ENCODE assay signal across 14 mouse cellular contexts in genomic region chr10:77927375-77927774, GRCm38 (mm10). TPM values are rescaled to one million over a fixed set of nuclear protein-coding genes. Genes with fewer than 3 reads are reported as not detected.
DNase-seq lines count a peak whose midpoint lies in the region.
"Had no signal": no experiment of that assay in that cellular context is flagged by ENCODE, and none has a peak within 500 bp of the region (broad histone marks: within the 10 kb centered on the region; RNA-seq: fewer than 3 reads in every experiment).

No protein-coding gene starts in this region.

- peak; percentile 67 for DNase-seq in heart, adult 11 months
- no peak for DNase-seq in heart, adult 18-20 months
- DNase-seq in brain, adult 2 months (ENCODE audit: low read depth, low spot score) = peak; percentile 49
- DNase-seq in telencephalon, adult 2 months (ENCODE audit: low read depth, low spot score) = peak; percentile 16
- DNase-seq in thymus, postnatal 0 days (ENCODE audit: low spot score) = no peak
- DNase-seq: adrenal gland, adult 2 months; adrenal gland, postnatal 10 days; adrenal gland, postnatal 25 days; cerebellum, adult 11-12 months; cerebellum, adult 2 months; cerebellum, adult 9-10 months; cerebellum, postnatal 10 days; cerebellum, postnatal 25 days; forebrain, postnatal 0 days had no signal

RNA-seq across cellular contexts. Expression of gene Lrrc3, which starts 25.0 kb away (rescaled TPM):
- under 1 TPM; 0.49 to 0.69 TPM for total RNA-seq in heart, adult 18-20 months (2021)
- 1.2 TPM in 2 replicates for polyA plus RNA-seq in thymus, postnatal 0 days (2015; fragmentation: Nextera tagmentation; extraction: Ambion mirVana)

RNA-seq across cellular contexts. Expression of gene Trpm2, which starts 43.0 kb away (rescaled TPM):
- 1 to 10 TPM in 1 of 2 experiments, under 1 TPM in 1; 0.99 to 1.5 TPM for total RNA-seq in heart, adult 18-20 months (2021)
- polyA plus RNA-seq in thymus, postnatal 0 days (2015; fragmentation: Nextera tagmentation; extraction: Ambion mirVana) = 18.1 and 21.8 TPM in 2 replicates

RNA-seq across cellular contexts. Expression of gene 1810043G02Rik, which starts 50.9 kb away (rescaled TPM):
- total RNA-seq in heart, adult 18-20 months (2021) = 1 to 10 TPM; 8.8 to 9.8 TPM
- 20.9 and 21.0 TPM in 2 replicates for polyA plus RNA-seq in thymus, postnatal 0 days (2015; fragmentation: Nextera tagmentation; extraction: Ambion mirVana)

Comparison
In these comparisons a context has a peak if more than half of its experiments do, and no peak if none do; other contexts are left out.
1. DNase-seq: peak in heart, adult 11 months (single experiment), brain, adult 2 months (single experiment) and telencephalon, adult 2 months (single experiment); none in heart, adult 18-20 months (0 of 2) and thymus, postnatal 0 days (single experiment).